Mouse (Mus musculus) gastrocnemius, postnatal 36 days (tissue): Measurements from ENCODE around the gene Hacl1. TPM values are rescaled to one million over a fixed set of nuclear protein-coding genes. Genes with fewer than 3 reads are reported as not detected.

Source experiments
- DNase-seq, 2 experiments: peaks; one replicate each; pipeline ENCODE4 v3.0.0; 2022
- intact Hi-C: fragments of 180-260 bp; cut with DNase I; formaldehyde crosslinking; loops from one replicate; pipeline ENCODE4 v1.15.1; 2025
- total RNA-seq, 2 experiments: library from RNA; stranded (reverse); gene quantifications; 2 replicates each; pipeline ENCODE4 v1.2.3; 2021

Gene Hacl1
- total RNA-seq, 2 experiments from 2014 or later, result 5.3 to 7.4 TPM

DNA sequence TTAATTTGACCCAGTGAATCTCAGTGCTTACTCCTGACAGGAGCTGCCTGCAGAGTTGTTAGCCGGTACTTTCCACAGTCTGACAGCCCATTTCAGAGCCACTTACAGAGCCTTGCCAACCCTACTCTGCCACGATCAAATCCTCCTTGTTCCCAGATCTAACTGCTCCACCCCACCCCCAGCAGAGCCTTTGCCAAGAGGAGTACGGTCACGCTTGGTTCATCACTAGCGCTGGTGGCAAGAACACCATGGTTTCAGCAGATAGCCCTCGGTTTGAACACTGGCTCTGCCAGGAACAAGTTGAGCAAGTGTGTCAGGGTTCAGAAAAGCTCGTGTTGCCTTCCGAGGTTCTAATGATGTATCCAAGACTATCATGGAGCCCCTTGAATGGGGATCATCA is 54.6 kb downstream of the Hacl1 start:
- intact Hi-C loops, result no loop called here
- DNase-seq, result no peak

DNA sequence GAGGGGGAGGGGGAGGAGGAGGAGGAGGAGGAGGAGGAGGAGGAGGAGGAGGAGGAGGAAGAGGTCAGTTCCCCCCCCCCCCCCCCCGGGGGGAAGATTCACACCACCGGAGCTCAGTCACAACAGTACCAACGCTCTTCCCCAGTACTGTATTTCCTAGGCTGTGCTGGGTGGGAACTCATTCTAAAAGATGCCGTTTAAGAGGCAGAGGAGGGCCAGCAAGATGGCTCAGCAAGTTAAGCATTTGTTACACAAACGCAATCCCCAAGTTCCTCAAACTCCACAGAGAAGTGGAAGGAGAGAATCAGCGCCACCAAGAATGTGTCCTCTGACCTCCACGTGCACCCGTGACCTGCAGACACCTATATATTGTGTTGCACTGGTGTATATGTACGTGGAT is 58.0 kb downstream of the Hacl1 start:
- intact Hi-C loops, result no loop called here
- no peak for DNase-seq

DNA sequence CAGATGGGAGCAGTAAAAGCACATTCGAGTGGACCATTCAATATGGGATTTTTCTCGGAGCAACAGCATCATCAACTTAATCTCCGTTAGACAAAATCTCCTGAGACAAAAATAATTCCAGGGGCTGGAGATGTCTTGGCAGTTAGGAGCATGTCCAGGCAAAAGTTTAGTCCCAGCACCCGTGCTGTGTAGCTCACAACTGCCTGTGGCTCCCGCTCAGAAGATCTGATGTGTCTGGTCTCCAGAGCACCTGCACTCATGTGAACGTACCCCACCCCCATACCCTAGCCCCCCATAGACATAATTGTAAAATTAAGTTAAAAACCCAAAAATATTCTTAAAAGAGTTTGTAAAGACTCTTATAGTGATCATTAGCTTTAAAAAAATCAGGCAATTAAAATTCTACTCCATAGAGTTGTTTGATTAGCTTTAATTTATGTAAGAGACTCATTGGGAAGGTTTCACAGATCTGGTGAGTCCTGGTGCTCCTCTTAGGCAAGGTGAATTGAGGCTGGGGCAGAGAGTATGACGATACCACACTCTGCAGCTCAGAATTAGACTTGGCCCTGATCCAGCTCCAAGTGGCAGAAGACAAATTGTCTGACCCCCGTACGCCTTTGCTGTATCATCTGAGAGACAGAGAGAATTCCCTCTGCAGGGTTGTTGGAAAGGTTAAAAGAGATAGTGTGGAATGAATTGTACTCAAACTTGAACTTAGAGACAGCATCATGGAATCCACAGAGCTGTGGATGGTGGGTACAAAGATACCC is 62.9 kb downstream of the Hacl1 start:
- DNase-seq, result no peak
- intact Hi-C loops, result no loop called here

DNA sequence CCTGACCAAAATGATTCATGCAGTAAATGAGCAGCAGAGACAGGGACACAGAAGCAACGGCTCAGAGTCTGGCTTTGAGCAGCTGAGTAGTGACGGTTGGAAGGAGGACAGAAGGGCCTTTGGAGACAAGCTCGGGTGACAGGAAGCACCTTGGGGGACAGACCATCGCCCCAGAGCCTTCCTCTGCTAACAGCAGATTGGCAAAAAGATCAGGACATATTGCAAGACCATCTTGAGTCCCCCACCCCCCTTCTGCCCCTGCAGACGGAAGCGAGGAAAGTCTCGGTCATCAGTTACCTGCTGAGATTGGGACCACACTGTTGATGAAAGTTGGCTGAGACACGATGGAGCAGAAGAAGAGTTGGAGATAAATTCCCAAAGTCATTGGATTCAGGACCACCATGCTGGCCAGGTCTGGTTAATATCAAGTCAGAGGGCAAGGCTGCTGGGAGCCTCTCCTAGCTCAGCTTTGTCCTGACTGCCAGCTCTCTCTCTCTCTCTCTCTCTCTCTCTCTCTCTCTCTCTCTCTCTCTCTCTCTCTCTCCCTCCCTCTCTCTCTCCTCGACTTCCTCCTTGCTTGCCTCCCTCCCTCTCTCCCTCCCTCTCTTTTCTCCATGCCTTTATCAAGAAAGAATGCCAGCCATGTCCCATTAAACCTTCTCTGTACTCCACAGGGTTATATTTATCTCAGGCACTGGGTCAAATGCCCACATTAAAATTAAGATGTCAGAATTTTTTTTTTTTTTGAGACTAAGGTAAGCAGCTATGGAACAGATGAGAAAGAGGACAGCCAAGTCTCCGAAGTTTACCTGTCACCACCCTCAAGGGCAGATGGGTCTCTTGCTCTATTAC is 64.0 kb downstream of the Hacl1 start:
- intact Hi-C loops, result no loop called here
- no peak for DNase-seq

DNA sequence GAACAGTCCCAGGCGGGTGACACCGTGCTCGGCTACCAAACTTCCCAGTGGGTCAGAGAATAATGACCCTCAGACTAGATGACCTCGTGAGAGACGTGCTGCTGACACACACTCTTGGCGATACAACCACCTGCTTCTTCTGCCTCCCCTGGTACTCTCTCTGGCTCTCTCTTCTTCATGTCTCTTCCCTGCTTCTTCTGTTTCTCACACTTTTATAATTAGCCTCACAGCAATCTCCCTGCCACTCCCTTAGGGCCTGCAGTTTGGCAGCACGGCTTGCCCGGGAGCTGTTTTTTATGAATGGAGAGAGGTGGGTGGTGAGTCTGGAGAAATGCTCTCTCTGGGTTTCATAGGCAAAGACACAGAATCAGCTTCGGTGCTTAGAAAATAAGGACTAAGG is 65.2 kb downstream of the Hacl1 start:
- DNase-seq, result no peak
- intact Hi-C loops, result no loop called here

GRCm38 (mm10) chr14:31574903-31575665 is 66.0 kb downstream of the Hacl1 start:
- intact Hi-C loops, result no loop called here
- no peak for DNase-seq

GRCm38 (mm10) chr14:31572561-31573175 is 68.4 kb downstream of the Hacl1 start:
- no peak for DNase-seq
- intact Hi-C loops, result no loop called here

- intact Hi-C loops, result no loop called here
These were observed 69.7 kb downstream of the Hacl1 start for GRCm38 (mm10) chr14:31571419-31571818.

DNA sequence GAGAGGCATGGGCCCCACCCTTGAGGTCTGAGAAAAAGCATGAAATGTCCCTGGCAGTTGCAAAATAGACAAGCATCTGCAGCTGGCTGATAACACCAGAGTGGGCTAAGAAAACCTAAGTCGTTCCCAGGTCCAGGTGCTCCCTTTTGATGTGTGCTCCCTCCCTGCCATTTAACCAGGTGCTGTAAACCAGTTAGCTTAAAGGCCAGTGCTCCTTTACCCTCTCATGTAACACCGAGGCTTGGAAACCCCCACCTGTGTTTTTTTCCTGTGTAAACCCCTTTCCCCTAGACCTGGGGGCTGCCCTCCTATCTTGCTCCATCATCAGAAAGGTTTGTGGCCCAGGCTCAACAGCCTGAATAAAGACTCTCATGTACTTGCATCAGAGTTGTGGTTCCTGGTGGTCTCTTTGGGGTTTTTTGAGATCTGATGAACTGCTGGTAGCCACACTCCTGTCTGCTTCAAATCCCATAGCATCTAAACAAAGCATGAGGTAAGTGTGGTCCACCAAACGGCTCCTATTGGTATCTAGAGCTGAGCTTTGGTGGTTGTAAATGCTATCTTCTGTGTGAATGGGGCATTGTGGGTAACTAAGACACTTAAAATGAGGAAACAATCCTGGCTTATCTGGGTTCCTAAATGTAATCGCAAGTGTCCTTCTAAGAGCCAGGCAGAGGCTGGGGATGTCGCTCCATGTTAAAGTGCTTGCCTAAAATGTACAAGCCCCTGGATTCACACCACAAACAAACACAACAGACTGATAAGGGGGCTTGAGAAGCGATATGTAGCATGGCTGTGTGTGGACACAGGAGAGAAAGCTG is 70.7 kb downstream of the Hacl1 start:
- DNase-seq, result no peak
- intact Hi-C loops, result no loop called here

More at GRCm38 (mm10) chr14:31571419-31571818, 69.7 kb downstream of the Hacl1 start:
- DNase-seq, result no peak

GRCm38 (mm10) chr14:31569151-31569631 is 71.9 kb downstream of the Hacl1 start:
- no peak for DNase-seq
- intact Hi-C loops, result no loop called here

GRCm38 (mm10) chr14:31565478-31566212 is 75.4 kb downstream of the Hacl1 start:
- no peak for DNase-seq
- intact Hi-C loops, result no loop called here

DNA sequence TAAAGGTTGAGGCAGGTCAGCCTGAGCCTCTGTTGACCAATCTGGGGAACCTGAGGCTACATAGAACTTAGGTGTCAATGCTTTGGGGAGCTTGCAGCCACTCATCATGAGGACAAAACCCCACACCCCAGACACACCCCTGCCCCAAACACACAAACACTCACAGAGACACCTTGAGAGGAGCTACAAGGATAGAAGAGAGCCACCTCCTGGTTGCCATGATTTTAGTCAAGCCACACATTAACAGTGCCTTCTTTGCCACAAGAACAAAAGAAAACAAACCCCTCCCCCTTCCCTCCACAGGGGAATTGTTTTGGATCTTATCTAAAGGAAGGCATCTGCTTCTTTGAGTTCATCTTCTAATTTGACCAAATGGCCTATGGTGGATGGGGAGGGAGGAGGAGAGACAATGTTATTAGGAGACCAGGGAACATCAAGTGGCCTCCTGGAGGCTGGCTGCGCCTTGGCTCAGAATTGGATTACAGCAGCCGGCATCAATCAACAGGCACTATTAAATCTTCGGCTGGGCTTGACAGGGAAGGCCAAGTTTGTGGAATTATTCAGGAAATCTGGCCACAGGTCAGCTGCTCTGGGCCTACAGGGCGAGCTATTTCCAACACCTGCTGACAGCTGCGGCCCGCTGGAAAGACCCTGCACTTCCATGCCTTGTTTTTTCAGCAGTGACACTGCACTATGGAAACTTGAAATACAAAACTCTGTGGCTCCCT is 76.5 kb downstream of the Hacl1 start:
- intact Hi-C loops, result no loop called here
- peak in 1 of 2 experiments; percentile 40 for DNase-seq

DNA sequence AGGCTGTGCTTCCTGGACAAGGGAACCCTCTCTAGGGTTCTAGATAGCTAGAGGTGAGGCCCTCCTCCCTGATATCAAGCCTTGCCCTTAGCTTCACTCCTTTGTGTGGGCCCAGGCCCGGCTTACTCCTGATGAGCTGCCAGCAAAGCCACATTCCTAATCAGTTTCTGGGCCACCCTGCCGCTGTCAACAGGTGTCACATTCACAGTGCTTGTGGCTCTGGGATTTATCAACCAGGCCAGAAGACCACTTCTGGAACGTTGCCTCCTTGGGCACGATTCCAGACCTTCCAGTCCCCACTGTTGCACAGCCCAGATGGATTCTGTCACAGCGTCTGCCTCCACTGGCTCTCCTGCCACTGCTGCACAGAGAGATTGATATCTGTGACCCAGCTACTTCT is 80.2 kb downstream of the Hacl1 start:
- intact Hi-C loops, result no loop called here
- no peak for DNase-seq

DNA sequence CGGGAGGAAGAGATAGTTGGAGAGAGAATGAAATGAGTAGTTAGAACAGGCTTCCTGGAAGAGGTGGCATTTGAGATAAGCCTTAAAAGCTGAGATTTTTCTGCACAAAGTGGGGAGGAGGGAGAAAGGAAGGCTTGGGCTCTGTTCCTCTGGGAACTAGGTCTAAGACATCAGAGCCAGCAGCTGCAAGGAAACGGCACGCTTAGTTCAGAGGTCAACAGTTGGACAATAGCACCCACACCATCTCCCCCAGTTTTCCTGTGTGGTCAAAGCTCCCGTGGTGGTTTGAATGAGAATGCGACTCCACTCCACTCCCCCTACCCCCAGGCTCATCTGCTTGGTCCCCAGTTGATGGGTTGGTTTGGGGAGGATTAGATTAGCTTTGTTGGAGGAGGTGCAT is 81.9 kb downstream of the Hacl1 start:
- DNase-seq, result no peak
- intact Hi-C loops, result no loop called here

- intact Hi-C loops, result loop anchor here (2.0 kb wide), 1 partner anchor 21 kb away; no protein-coding TSS in a partner anchor
These were observed 83.3 kb downstream of the Hacl1 start for GRCm38 (mm10) chr14:31557784-31558183.

DNA sequence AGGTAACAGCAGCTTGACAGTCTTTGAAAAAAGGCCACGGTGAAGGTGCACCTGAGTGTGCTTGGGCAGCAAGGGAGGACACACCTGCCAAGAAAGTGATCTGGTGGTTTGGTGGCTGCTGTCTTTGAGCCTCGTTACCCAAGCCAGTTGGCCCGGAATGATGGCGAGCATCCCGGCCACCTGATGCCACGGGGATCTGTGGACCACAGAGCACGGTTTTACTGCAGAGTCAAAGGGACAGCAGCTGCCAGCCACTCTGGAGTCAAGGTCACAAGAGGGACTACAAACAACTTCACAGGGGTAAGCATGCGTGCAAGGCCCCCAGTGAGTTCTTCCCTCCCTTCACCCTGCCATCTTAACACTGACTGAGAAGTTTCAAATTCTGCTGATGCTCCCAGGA is 83.8 kb downstream of the Hacl1 start:
- peak; percentile 37 to 46 for DNase-seq
- intact Hi-C loops, result loop anchor here (2.0 kb wide), 1 partner anchor 20 kb away; no protein-coding TSS in a partner anchor

More at GRCm38 (mm10) chr14:31557784-31558183, 83.3 kb downstream of the Hacl1 start:
- no peak for DNase-seq

- DNase-seq, result no peak
- intact Hi-C loops, result loop anchor here (2.0 kb wide), 1 partner anchor 20 kb away; no protein-coding TSS in a partner anchor
These were observed 84.4 kb downstream of the Hacl1 start for GRCm38 (mm10) chr14:31556526-31557260.
